Mouse (Mus musculus) left cerebral cortex, postnatal 25 days (tissue): ENCODE results near the gene Taf1b. TPM values are rescaled to one million over a fixed set of nuclear protein-coding genes. Genes with fewer than 3 reads are reported as not detected.

ENCODE experiments used
- DNase-seq, 2 experiments: peaks; one replicate each; pipeline ENCODE4 v3.0.0; 2022; ENCODE audit warnings: low spot score in 2 of 2, mixed read lengths in 1 of 2
- intact Hi-C: fragments of 180-260 bp; cut with DNase I; formaldehyde crosslinking; loops from one replicate; pipeline ENCODE4 v1.15.1; 2025
- total RNA-seq, 2 experiments: library from RNA; stranded (reverse); gene quantifications; 2 replicates each; pipeline ENCODE4 v1.2.3; 2021

Taf1b gene
- total RNA-seq, 2 experiments from 2014 or later = 26.9 to 27.1 TPM

DNA sequence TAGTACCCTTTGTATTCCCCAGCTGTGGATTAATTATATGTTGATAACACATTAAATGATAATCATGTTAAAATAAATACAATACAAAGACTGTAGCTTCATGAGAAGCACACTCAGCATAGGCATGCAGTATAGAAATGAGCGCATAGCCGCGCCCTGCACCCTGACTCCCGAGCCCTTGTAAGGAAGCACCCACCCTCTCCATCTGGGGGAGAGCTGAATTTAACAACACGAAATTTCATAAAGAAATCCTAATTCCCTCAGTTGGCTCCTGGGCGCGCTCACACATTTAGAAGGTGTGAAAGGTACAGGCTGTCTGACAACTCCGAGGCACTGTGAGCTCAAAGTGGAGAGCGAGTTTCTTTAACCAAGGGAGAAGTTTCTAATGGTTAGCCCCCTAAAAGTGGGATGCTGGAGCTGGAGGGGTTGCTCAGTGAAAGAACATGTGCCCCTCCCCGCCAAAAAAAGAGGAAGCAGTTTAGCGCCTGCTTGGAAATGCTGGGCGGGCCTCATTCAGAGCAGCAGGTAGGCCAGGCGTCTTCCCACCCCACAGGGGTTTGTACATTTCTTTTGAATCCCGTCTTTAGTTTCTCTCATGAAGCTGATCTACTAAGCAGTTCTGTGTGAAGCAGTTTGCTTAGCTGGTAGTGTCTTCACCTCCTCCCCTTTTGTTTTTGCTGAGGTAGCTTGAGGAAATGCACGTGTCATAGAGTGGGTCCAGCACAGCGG, 43.4 kb downstream of the Taf1b start:
- DNase-seq = peak in 1 of 2 experiments; percentile 49

DNA sequence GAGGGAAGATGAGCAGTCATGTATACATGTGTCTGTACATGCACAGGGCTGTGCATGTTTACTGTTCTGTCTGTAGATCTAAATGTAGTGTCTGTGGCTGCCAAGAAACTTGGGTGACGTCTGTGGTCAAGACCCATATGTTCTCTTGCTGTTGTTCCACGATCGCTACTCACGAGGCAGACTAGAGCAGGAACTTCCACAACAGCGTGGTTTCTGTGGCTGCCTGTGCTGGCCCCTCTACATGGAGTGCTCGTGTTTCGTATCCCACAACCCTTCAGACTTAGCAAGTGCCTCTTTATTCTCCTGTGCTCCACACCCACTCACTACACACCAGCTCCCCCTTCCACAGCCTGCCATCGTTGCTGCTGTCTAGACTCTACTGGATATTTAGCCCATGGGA, 49.5 kb downstream of the Taf1b start:
- no peak for DNase-seq
- intact Hi-C loops = no loop called here

More for the DNA sequence above, 43.4 kb downstream of the Taf1b start:
- intact Hi-C loops = no loop called here

DNA sequence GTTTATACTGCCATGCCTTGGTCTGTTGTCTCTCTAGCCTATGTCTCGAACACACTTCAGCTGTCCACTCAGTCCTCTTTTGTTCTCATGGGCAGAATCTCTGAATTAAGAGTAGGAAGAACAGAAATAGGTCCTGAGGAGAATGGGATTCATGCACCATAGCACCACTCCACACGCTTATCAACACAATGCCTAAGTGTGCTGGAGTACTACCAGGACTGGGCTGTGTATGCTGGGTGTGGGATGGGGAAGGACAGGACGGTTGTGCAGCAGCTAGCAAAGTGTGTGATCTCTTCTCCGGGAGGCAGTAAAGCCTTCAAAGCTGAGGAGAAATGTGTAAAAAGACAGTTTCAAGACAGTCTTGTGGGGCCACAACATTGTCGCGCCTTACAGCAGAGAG, 50.7 kb downstream of the Taf1b start:
- intact Hi-C loops = no loop called here
- DNase-seq = no peak

GRCm38 (mm10) chr12:24552531-24552930, 54.4 kb downstream of the Taf1b start:
- no peak for DNase-seq
- intact Hi-C loops = no loop called here

DNA sequence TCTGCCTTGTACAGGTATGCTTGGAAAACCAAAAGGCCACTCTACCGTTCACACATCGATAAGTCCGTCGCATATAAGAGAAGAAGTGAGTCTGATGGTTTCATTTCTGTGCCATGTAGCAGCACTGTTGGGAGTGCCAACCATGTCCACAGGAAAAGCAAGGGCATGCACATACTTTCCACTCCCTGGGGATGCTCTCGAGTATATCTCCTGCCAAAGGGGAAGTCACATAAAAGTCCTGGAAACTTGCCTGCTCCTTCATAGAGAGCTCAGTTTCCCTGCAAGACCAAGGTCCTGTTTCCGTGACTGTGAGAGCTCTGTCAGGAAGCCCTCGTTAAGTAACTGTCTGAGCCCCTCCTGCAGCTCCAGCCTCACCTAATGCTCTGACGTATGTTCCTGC, 57.8 kb downstream of the Taf1b start:
- DNase-seq = no peak
- intact Hi-C loops = no loop called here

GRCm38 (mm10) chr12:24563395-24563960, 65.3 kb downstream of the Taf1b start:
- no peak for DNase-seq
- intact Hi-C loops = no loop called here

GRCm38 (mm10) chr12:24565311-24565710, 67.2 kb downstream of the Taf1b start:
- intact Hi-C loops = no loop called here
- no peak for DNase-seq

DNA sequence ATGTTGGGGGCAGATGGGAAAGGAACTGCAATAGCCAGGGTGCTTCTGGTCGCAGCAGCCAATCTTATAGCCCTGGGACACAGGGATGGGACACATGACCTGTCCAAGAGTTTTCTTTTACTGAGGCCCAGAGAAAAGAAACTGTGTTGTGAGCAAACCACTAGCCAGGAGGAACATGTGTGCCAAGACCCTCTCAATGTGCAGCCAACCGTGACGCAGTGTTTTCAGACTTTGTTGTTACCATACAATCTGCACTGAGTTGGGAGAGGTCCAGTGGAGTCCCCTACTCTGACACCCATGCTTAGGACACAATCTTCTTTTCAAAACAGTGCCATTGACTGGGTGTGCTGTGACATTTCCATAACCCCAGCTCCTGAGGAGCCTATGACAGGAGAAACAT, 69.4 kb downstream of the Taf1b start:
- no peak for DNase-seq
- intact Hi-C loops = no loop called here

GRCm38 (mm10) chr12:24571523-24572392, 73.6 kb downstream of the Taf1b start, which contains the start of gene Grhl1:
Gene Grhl1, plus strand, starts transcription at chr12:24572283.
- intact Hi-C loops = no loop called here
- peak; percentile 92 to 97 for DNase-seq

DNA sequence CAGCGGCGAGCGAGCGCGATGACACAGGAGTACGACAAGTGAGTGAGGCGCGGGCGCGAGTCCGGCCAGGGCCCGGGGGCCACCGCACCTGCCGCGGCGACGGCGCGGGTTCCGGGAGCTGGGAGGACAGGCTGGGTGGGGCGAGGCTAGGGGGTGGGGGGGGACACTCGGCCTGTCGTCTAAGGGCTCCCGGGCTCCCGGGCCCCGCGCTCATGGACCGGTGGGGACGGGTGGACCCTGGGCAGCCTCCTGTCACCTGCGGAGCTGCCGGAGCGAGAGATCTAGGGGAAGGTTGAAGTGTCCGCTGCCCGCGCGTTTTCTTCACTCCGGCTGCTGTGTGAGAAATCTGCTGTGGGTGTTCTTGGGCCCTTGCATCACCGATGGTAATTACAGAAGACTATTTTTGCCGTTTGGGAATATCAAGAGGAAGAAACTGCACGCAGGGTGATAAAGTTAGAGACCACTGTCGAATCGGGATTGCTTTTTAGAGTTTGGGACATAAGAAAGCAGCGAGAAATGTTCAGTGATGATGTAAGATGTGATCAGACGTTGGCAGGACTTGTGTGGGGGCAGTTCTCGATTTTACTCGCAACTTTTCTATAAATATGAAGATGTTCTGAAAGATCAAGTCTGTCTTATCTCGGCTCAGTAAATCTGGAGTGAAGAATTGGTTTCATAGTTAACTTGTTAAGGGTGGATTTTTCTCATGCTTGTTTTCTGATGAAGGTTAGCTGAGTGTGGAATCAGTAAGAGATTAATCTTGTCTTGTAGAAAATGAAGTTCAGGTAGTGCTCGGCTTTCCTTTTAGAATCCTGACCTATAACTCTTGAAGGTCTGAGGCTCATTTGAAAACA, 74.5 kb downstream of the Taf1b start:
- intact Hi-C loops = no loop called here
- peak in 1 of 2 experiments; percentile 71 for DNase-seq

DNA sequence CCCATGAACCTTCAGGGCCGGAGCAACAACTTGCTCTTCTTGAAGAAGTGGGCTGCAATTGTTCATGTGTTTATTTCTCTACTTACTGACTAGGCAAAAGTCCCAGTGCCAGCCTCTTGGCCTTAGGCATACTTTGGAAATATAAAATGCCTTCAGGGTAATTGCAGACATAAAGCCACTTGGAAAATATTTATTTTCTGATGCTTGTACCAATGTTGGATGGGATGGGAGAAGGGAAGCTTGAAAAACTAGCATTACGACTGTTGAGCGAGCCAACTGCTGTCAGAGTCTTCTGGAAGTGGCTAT, 75.1 kb downstream of the Taf1b start:
- intact Hi-C loops = no loop called here
- no peak for DNase-seq

GRCm38 (mm10) chr12:24574870-24575269, 76.7 kb downstream of the Taf1b start:
- intact Hi-C loops = no loop called here

DNA sequence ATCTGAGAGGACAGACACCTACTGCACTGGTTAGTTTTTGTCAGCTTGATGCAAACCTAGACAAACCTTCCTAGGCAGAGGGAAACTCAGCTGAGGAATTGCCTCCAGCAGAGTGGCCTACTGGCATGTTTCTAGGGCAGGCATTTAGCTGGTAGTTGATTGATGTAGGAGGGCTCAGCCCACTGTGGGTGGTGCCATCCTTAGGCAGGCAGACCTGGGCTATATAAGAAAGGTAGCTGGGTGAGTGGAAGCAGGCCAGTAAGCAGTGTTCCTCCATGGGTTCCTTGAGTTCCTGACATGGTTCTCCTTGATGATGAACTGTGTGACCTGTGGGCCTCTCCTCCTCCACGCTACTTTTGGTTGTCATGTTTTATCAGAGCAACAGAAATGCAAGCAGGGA, 82.3 kb downstream of the Taf1b start:
- DNase-seq = no peak
- intact Hi-C loops = no loop called here

More at GRCm38 (mm10) chr12:24574870-24575269, 76.7 kb downstream of the Taf1b start:
- no peak for DNase-seq

DNA sequence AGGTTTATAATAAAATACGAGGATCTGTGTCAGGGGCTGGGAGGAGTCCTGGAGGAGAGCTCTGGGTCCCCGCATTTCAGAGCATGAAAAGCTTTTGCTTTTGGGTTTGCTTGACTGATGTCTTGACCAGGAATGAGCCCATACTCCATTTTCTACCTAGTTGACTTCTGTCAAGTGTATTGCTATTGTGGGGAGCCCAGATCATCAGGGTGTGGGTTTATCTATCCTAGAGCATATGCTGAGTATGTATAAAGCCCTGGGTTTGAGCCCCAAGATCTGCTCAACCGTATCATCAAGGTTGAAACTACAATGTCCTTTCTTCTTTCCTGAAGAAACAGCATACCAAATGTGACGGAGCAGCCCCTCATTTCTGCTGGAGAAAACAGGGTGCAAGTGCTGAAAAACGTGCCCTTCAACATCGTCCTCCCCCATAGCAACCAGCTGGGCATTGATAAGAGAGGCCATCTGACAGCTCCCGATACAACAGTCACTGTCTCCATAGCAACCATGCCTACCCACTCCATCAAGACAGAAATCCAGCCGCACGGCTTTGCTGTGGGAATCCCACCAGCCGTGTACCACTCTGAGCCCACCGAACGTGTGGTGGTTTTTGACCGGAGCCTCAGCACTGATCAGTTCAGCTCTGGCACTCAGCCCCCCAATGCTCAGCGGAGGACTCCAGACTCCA, 83.0 kb downstream of the Taf1b start:
- intact Hi-C loops = no loop called here
- DNase-seq = peak; percentile 37 to 38

DNA sequence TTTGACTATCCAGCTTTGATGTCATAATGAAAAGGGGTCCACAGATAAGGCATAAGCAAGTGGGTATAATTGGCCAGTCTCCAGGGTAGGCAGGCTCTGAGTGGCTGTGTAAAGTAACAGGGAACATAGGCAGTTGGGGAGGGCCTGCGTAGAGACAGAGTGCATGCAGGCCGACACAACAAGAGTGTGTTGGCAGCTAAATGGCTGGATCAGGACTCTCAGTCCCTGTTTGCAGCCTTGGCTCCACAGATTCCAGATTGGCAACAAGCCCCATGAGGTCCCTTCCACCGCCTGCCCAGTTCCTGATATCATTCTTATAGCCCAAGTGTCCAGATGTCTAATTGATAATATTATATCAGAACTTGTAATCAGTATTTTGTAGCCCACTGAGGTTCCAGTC, 85.5 kb downstream of the Taf1b start:
- intact Hi-C loops = no loop called here
- DNase-seq = no peak

DNA sequence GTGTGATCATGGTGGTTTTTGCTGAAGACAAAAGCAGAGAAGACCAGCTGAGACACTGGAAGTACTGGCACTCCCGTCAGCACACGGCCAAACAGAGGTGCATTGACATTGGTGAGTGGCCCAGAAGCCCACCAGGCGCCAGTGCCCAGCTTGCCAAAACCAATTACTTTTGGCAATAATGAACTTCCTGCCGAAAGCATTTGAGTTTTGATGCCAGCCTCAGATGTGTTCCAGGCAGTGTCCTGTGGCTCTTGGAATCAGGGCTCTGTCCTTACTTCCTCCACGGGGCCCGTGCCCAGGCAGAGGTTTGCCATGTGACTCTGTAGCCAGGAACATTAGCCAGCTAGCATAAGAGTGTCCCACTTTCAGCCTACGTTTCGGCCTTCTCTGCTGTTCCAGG, 86.7 kb downstream of the Taf1b start:
- intact Hi-C loops = no loop called here
- peak in 1 of 2 experiments; percentile 64 for DNase-seq

GRCm38 (mm10) chr12:24586193-24586592, 88.0 kb downstream of the Taf1b start:
- no peak for DNase-seq
- intact Hi-C loops = no loop called here

- intact Hi-C loops = no loop called here
- DNase-seq = no peak
Observed at GRCm38 (mm10) chr12:24590371-24590770, 92.2 kb downstream of the Taf1b start.

DNA sequence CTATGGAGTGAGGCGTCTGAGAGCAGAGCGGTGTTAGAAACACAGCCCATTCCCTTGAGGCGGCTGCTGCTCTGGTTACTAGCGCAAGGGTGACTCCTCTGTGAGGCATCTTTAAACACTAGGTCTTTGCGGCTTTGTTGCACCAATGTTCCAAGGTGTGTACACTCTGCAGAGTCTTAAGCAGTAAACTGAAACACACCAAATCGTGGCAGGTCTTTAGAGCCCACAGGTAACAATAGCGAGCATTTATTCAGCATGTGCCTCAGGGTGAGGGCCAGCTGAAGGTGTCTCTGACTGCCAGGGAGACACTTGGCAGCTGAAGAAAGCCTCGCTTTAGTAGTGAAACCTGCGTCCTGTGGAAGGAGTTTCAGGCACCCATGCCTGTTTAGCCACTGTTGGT, 93.9 kb downstream of the Taf1b start:
- DNase-seq = no peak
- intact Hi-C loops = no loop called here
